Mouse (Mus musculus) stomach, postnatal 0 days (tissue): ENCODE results near the gene Stxbp3. TPM values are rescaled to one million over a fixed set of nuclear protein-coding genes. Genes with fewer than 3 reads are reported as not detected.

Experiments
- ATAC-seq: fragments of 200-750 bp; cut with Nextera tagmentation; 2 replicates; pipeline ENCODE4 v1.8.0; 2017; ENCODE audit not compliant: low FRiP score, low TSS enrichment
- DNase-seq: peaks from one replicate; pipeline ENCODE4 v3.0.0-alpha.2; 2016; ENCODE audit warnings: low spot score
- H3K27ac ChIP-seq: fragments of 300-500 bp; sonication (generic); replicated peaks from 2 replicates; pipeline ENCODE4 v1.5.1; 2014; ENCODE audit warnings: mild to moderate bottlenecking, control low read depth
- H3K27me3 ChIP-seq: fragments of 300-500 bp; sonication (generic); 2 replicates; pipeline ENCODE4 v1.6.1; 2014; ENCODE audit warnings: low read length; ENCODE audit not compliant: control insufficient read depth, insufficient read depth
- H3K36me3 ChIP-seq: fragments of 300-500 bp; sonication (generic); 2 replicates; pipeline ENCODE4 v1.6.1; 2014; ENCODE audit warnings: low read length, mixed read lengths; ENCODE audit not compliant: control insufficient read depth, insufficient read depth
- H3K4me1 ChIP-seq: fragments of 300-500 bp; sonication (generic); replicated peaks from 2 replicates; pipeline ENCODE4 v1.6.1; 2014; ENCODE audit warnings: antibody characterized with exemption; ENCODE audit not compliant: control insufficient read depth, insufficient read depth
- H3K4me2 ChIP-seq: fragments of 300-500 bp; sonication (generic); replicated peaks from 2 replicates; pipeline ENCODE4 v1.6.1; 2014; ENCODE audit warnings: low read depth, mild to moderate bottlenecking, control low read depth, moderate library complexity
- H3K4me3 ChIP-seq: fragments of 300-500 bp; sonication (generic); 2 replicates; pipeline ENCODE4 v1.5.1; 2014; ENCODE audit warnings: low read depth, low read length, control low read depth
- H3K9ac ChIP-seq: fragments of 300-500 bp; sonication (generic); 2 replicates; pipeline ENCODE4 v1.6.1; 2014; ENCODE audit warnings: mild to moderate bottlenecking, low read length, control low read depth, mixed read lengths
- H3K9me3 ChIP-seq: fragments of 300-500 bp; sonication (generic); 2 replicates; pipeline ENCODE4 v1.6.1; 2016; ENCODE audit warnings: low read length; ENCODE audit not compliant: control insufficient read depth
- CTCF ChIP-seq: IDR thresholded peaks from 2 replicates; pipeline ENCODE4 v1.5.1; 2016; ENCODE audit warnings: antibody characterized with exemption, low read depth, mild to moderate bottlenecking, moderate library complexity
- EP300 ChIP-seq: optimal IDR thresholded peaks from 2 replicates; pipeline ENCODE3; 2016; ENCODE audit warnings: antibody characterized with exemption
- WGBS: fragments of 180-500 bp; shearing (Covaris S2); extraction: QIAGEN DNeasy Blood & Tissue Kit; methylation state at CpG from one replicate; pipeline ENCODE4 v1.1.7; 2014; 5-methylcytosine and 5-hydroxymethylcytosine counted together
- polyA plus RNA-seq: library from polyadenylated mRNA; unstranded; fragments of >200 nt; fragmentation: Nextera tagmentation; extraction: Ambion mirVana; gene quantifications from 2 replicates; pipeline ENCODE4 v1.2.1, GENCODE M21; 2015

The Stxbp3 gene
- polyA plus RNA-seq, 1 experiment from 2014 or later = 39.3 TPM

DNA sequence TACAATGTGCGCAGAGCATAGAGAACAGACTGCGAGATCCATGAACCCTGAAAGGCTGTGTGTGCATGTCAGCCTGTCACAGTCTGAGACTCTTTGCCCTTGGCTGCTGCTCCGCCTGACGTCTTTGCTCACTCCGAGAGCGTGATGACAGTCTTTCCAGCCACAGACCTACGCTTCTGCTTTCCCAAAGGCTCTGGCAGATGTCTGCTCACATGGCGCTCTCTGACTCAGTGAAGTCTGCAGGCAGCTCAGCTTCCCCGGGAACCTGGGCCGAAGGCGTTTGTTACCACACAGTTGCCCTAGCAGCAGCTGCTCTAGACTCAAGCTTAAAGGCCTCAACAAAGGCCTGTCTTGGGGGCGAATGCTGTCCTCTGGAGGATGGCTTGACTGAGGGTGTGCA is 15.0 kb upstream of the Stxbp3 start:
- ATAC-seq (peak; percentile 43; the same call in 1 of the 2 replicates), DNase-seq (peak; percentile 16)
- Histone ChIP-seq H3K36me3 (no peaks in the 10 kb centered on the region), H3K4me1 (no peaks in the 10 kb centered on the region), H3K9me3 (no peaks in the 10 kb centered on the region), H3K4me3 (no peak overlapping the region), H3K9ac (no peak overlapping the region), H3K27me3 (no peaks in the 10 kb centered on the region), H3K4me2 (no peak overlapping the region), H3K27ac (peak overlapping the region; percentile 53)
- WGBS = 53% methylated on average over 12 of the region's 12 CpGs
- no peak for TF ChIP-seq CTCF

DNA sequence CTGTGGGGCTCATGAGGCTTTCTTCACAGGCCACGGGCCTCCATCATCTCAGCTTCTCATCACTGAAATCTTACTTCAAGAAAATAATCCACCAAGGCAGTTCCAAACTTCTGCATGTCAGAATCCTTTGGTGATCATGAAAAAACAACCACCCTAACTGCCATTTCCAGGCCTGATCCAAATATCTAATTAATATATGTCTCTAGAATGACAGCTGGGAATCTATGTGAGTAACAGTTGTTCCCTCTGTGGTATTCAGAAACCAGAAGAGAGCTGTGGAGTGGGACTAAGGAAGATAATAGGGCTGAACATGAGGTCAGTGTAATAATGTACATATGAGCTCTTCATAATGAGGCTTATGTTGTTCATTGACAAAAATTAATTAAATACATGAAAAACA is 12.9 kb upstream of the Stxbp3 start:
- H3K9me3 ChIP-seq = no peaks in the 10 kb centered on the region
- no peak overlapping the region for H3K4me3 ChIP-seq
- ATAC-seq = no peak
- DNase-seq = no peak
- TF ChIP-seq EP300 = no peak
- no peak for TF ChIP-seq CTCF
- no peaks in the 10 kb centered on the region for H3K4me1 ChIP-seq
- no peaks in the 10 kb centered on the region for H3K36me3 ChIP-seq
- H3K9ac ChIP-seq = no peak overlapping the region
- WGBS = 89% methylated on average over 1 of the region's 1 CpGs
- no peak overlapping the region for H3K4me2 ChIP-seq
- no peak overlapping the region for H3K27ac ChIP-seq
- no peaks in the 10 kb centered on the region for H3K27me3 ChIP-seq

GRCm38 (mm10) chr3:108851996-108852697 is 11.8 kb upstream of the Stxbp3 start:
- Histone ChIP-seq H3K4me2 (no peak overlapping the region), H3K4me3 (no peak overlapping the region), H3K9me3 (no peaks in the 10 kb centered on the region), H3K9ac (no peak overlapping the region; the same call in 1 of the 2 replicates), H3K36me3 (no peaks in the 10 kb centered on the region), H3K4me1 (no peaks in the 10 kb centered on the region), H3K27me3 (no peaks in the 10 kb centered on the region), H3K27ac (no peak overlapping the region)
- DNase-seq = peak; percentile 16
- WGBS = 67% methylated on average over 6 of the region's 6 CpGs
- TF ChIP-seq EP300 = no peak
- no peak for TF ChIP-seq CTCF
- no peak; the same call in 1 of the 2 replicates for ATAC-seq

DNA sequence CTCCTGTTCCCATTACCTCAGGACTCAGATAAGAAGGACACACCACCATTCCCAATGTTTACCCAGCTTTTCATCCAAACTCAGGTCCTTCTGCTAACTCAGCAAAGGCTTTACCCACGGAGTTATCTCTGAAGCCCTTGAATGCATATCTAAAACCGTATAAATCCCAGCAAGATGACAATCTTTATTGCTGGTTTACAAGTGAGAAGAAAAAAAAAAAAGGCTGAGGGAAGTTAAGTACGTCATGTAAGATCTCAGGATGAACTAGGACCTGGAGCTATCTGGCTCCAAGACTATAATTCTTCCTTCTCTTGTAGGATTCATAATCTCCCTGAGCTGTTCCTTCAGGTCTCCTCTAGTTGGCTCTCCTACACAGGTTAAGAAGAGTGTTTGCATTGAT is 11.2 kb upstream of the Stxbp3 start:
- no peak overlapping the region for H3K4me3 ChIP-seq
- no peaks in the 10 kb centered on the region for H3K27me3 ChIP-seq
- H3K4me2 ChIP-seq = no peak overlapping the region
- H3K9me3 ChIP-seq = no peaks in the 10 kb centered on the region
- no peak overlapping the region for H3K27ac ChIP-seq
- no peaks in the 10 kb centered on the region for H3K36me3 ChIP-seq
- H3K9ac ChIP-seq = no peak overlapping the region
- H3K4me1 ChIP-seq = no peaks in the 10 kb centered on the region
- DNase-seq = no peak
- no peak for ATAC-seq
- WGBS = 40% methylated on average over 3 of the region's 3 CpGs
- TF ChIP-seq CTCF (peak; percentile 41), EP300 (no peak)

GRCm38 (mm10) chr3:108851075-108851474 is 10.7 kb upstream of the Stxbp3 start:
- no peaks in the 10 kb centered on the region for H3K36me3 ChIP-seq
- no peak for ATAC-seq
- H3K27me3 ChIP-seq = no peaks in the 10 kb centered on the region

DNA sequence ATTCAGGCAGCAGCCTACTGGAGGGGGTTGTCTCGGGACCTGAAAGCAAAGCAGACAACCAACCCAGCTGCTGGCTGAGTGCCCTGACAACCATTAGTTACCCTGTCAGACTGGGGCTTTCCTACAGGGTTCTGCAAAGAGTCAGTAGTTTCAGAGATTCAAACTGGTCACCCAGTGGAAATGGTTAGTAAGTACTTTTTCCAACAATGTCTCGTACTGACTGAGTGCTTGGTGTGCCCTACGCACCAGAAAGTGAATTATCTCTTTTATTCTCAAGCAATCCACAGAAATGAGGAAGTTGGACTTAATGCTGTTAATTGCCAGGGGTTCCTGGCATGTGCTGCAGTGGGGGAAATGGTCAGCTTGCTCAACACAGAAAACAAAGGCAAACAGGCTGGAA is 10.2 kb upstream of the Stxbp3 start:
- peak; percentile 45 for DNase-seq
- Histone ChIP-seq H3K4me2 (no peak overlapping the region), H3K27ac (no peak overlapping the region), H3K27me3 (no peaks in the 10 kb centered on the region), H3K9ac (no peak overlapping the region), H3K9me3 (no peaks in the 10 kb centered on the region), H3K4me1 (no peaks in the 10 kb centered on the region), H3K36me3 (no peaks in the 10 kb centered on the region), H3K4me3 (no peak overlapping the region)
- WGBS = 24% methylated on average over 3 of the region's 3 CpGs
- ATAC-seq = peak; percentile 38; the same call in 1 of the 2 replicates
- no peak for TF ChIP-seq CTCF
- TF ChIP-seq EP300 = no peak

More at GRCm38 (mm10) chr3:108851075-108851474, 10.7 kb upstream of the Stxbp3 start:
- no peak overlapping the region for H3K4me2 ChIP-seq
- H3K27ac ChIP-seq = no peak overlapping the region
- H3K9ac ChIP-seq = no peak overlapping the region
- 80% methylated on average over 2 of the region's 2 CpGs for WGBS
- H3K9me3 ChIP-seq = no peaks in the 10 kb centered on the region
- no peak overlapping the region for H3K4me3 ChIP-seq
- H3K4me1 ChIP-seq = no peaks in the 10 kb centered on the region
- no peak for DNase-seq
- TF ChIP-seq CTCF (no peak), EP300 (no peak)
